Mouse (Mus musculus) telencephalon, adult 2 months (tissue): ENCODE results near the gene Vmn2r72.

Source experiments
- DNase-seq: peaks from one replicate; pipeline ENCODE4 v3.0.0-alpha.2; 2011; ENCODE audit warnings: low read depth, low spot score

Vmn2r72 gene

GRCm38 (mm10) chr7:85754997-85755396 lies at the start of gene Vmn2r72:
Gene Vmn2r72 (minus strand): TSS chr7:85755097.
- no peak for DNase-seq
